Mouse (Mus musculus) ovary, postnatal 10 days (tissue): ENCODE data around the gene Vapb.

Source experiments
- DNase-seq: peaks from one replicate; pipeline ENCODE4 v3.0.0; 2022; ENCODE audit warnings: low spot score

The Vapb gene

GRCm38 (mm10) chr2:173791904-173792757 is 54.8 kb downstream of the Vapb start:
- no peak for DNase-seq

DNA sequence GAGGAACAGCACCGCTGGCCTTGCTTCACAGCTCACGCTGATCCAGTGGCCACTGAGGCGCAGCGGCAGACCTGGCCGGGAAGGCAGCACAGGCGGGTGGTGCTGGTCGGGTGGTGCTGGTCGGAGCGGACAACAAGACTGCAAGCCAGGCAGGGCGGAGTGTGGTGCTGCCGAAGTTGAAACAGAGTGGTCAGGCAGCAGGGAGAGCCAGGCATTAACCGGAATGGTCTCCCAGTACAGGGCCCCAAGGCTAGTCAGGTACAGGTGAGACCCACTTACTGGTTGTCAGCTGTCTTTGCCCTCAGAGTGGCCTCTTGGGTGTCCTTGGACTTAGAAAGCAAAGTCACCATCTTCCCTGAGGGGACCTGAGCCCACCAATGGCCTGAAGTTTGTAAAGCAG is 56.7 kb downstream of the Vapb start:
- no peak for DNase-seq

- no peak for DNase-seq
Measured at GRCm38 (mm10) chr2:173794531-173795510, 57.5 kb downstream of the Vapb start.

- no peak for DNase-seq
Measured at GRCm38 (mm10) chr2:173795801-173796673, 58.7 kb downstream of the Vapb start.

DNA sequence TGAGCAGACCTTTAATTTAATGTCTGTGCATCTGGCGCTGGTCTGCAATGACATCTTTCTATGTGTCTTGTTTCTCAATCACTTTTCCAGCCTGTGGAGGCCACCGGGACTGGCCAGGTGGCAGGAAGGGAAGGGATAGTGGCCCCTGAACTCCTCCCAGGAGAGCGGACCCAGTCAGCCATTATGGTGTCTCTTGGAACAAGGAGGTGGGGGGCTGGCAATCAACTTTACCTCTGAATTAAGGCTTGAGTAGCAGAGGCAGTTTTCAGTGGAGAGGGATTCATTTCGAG is 59.3 kb downstream of the Vapb start:
- no peak for DNase-seq

DNA sequence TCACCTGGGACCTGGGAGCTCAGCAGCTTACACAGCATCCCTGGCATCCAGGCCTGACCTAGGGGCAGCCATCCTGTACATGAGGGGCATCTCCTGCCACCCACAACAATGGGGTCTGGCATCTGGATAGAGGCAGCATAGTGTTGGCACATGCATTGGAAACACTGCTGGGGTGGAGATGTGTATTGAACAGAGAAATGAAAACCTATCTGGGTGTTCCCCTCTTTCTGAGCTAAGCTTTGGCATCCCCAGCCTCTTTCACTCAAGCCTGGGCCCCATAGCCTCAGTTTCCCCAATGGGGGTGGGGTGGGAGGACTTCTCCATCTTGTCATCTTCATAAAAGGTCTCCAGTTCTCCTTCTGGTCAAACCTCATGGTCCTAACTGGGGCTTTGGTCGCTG is 62.2 kb downstream of the Vapb start:
- DNase-seq = no peak

DNA sequence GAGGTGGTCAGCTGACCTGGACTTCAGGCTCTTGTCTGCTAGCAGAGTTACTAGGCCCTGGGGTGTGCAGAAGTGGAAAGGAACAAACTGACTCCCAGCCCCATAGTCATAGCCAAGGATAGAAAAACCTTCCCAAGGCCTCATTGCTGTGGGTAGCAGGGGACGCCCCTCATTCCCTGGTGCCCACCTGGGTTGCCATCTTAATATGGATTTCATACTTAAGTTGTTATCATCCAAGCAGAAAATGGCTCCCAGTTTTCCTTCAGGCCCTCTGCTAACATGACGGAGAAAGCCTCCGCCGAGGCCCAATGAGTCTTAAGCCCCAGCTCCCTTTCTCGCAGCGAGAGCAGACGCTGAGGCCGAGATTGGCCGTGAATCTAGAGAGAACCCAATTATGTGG is 63.3 kb downstream of the Vapb start:
- no peak for DNase-seq

GRCm38 (mm10) chr2:173801405-173801876 is 64.1 kb downstream of the Vapb start:
- DNase-seq = no peak

GRCm38 (mm10) chr2:173802176-173802575 is 64.9 kb downstream of the Vapb start:
- no peak for DNase-seq

DNA sequence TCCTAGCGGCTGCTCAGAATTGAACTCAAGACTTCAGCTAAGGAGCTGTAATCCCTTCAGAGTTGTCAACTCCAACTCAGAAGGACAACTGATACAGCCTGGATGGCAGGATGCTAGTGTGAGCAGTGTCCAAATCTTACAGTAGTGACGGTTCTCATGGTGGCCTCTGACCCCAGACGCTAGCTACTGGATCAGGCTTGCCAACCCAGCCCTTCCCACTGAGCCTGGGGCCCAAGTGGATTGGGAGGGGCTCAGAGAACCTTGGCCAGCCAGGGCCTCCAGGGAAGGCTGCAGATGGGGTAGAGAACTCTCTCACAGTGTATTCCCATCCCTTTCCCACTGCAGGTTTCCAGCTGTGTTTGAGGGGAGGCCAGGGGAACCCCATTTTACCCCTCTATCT is 65.6 kb downstream of the Vapb start:
- no peak for DNase-seq

DNA sequence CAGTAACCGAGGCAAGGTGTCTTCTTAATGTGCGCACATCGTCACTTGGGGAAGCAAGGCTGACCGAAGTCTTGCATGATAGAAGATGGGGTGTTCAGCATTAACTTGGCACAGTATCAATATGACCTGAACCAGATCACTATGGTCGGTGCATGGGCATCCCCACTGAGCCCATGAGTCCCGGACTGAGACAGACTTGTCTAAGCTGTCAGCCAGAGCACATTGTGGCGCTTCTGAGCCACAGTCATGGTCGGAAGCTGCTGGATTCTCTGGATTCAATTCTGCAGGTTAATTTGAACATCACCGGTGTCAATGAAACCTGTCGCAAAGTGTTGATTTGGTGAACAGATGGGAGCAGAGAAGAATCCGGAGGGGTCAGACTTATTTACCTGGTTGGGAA is 66.5 kb downstream of the Vapb start:
- DNase-seq = no peak

- no peak for DNase-seq
Measured at GRCm38 (mm10) chr2:173806621-173807020, 69.3 kb downstream of the Vapb start.

- no peak for DNase-seq
Measured at GRCm38 (mm10) chr2:173808942-173809341, 71.6 kb downstream of the Vapb start.

DNA sequence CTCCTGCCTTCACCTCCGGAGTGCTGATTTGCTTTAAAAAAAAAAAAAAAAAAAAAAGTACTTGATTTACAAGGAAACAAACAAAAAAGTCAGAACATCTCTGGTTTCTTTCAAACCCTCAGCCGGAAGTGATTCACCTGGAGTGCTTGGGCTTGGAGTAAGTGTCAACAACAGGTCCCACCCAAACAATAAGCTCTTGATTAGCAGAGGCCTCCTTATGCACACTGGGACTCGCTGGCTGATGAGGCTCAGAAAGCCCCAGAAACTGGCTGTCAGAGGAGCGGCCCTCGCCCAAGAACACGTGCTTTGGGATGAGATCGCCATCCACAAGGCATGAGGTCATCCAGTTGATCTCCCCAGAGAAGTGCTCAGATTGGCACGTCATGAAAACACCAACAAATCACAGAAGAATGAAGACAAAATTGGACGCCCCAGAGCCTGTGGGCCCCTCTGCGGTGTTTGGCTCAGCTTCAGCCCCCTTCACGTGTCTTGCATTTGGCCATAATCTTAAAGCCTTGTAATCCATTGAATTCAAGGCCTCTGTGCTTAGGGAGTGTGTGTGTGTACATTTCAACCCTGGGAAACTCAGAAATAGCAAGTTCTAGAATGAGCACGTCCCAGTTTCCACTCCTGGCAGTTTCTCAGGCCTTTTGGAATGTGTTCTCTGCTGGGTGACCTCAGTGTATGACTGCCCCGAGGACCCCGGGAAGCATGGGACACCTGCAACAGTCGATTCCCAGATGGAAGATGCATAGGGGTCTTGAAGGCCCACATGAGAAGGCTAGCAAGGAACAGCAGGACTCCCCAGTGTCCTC is 72.9 kb downstream of the Vapb start:
- DNase-seq = no peak

GRCm38 (mm10) chr2:173810851-173811130 is 73.5 kb downstream of the Vapb start:
- DNase-seq = no peak

DNA sequence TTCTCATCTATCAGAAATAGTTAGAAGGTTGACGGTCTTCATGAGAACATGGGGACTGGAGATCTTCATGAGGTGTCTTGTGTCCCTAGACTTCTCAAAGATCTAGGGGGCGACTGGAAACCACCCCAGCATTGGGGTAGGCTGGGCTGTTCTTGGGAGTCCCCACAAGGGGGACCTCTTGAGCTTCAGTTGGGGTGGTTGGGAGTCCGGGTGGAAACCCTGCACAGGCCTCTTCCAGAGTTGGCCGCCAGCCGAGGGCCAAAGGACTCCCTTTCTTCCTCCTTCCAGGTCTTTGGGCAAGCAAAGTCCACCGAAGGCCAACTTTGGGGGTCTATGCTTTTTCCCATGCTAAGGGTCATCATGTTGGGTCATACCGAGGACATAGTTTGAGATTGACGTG is 74.5 kb downstream of the Vapb start:
- no peak for DNase-seq

DNA sequence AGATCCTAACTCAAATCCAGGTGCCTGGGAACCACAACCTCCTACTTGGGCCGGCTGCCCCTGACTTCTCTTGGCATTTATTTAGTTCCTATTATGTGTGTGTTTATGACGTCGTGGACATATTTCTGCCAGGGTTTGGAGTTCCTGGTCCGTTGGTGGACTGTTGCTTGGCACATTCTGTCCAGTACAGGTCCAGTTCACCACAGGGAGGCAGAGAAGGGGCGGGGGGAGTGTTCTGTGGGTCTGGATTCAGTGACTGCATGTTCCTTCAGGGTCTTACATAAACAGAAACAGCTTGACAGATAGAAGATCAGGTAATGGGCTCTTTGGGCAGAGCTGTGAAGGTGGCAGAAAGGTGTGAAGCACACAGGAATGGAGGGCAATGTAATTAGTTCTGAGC is 75.8 kb downstream of the Vapb start:
- no peak for DNase-seq

GRCm38 (mm10) chr2:173826287-173826686 is 89.0 kb downstream of the Vapb start:
- no peak for DNase-seq

DNA sequence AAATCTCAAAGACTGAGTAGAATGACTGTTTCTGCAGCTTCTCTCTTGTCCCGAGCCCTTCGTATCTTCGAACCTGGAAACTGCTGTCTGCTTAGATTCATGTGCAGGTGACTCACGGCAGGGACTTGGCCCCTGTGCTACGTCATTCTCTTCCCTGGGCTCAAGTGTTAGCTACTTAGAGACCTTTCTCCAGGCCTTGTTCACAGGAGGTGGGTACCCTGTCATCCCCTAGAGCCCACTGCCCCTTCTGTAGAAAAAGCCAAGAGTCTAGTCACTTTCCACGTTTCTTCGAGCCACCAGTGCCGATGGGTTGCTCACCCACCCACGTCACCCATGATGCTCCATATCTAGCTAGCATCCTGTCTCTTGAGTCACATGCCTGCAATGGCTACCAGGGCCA is 89.9 kb downstream of the Vapb start:
- DNase-seq = no peak

DNA sequence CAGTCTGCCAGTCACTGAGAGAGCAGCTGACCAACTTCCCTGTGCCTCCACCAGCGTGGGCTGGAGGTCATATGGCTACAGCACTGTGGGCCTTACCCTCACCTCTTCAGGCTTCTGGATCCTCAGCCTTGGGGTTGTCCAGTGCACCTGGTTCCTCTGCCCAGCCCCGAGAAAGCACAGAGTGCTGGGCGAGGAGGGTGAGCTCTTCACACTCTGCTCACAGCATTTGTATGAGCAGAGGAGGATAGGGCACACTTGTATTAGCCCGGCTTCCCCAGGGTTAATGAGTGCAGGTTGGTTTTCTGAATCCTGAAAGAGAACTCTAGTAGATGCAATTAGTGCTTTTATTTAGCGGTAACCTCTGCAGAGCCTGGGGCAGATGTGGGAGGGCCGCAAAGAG is 90.8 kb downstream of the Vapb start:
- no peak for DNase-seq

DNA sequence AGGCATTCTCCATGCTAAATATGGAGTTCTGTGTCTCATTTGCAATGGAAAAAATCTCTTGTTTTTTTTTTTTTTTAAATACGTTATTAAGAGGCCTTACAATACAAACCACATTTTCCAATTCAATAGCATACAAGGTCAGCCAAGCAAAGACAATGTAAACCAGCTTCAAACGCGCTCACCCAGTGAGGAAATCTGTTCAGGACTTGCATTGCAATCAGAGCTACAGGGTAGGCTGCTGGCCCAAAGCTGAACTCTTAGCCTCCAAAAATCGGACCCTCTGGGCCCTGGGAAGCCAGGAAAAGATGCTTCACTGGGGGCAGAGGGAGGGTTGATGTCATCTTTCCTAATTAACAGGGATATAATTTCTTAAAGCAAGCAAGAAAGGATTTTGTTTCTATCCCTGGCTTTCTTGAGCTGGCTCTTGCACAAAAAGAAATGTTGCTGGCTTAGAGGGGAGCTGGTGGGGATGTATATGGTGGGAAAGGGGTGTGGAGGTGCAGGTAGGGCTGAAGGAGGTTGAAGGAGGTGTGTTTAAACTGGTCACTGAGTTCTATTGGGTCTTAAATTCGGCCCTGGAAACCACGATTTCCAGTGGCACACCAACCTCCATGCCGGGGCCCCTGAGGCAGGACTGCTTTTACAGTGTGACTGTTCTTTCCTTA is 95.6 kb downstream of the Vapb start:
- DNase-seq = no peak
